Mouse (Mus musculus): ENCODE measurements at regions not wholly inside any gene's neighbourhood (a gene's known extent, or its start where the extent isn't known, plus 50 kb on each side); places are given as distances from the start of the nearest gene placed in this dataset.

DNA sequence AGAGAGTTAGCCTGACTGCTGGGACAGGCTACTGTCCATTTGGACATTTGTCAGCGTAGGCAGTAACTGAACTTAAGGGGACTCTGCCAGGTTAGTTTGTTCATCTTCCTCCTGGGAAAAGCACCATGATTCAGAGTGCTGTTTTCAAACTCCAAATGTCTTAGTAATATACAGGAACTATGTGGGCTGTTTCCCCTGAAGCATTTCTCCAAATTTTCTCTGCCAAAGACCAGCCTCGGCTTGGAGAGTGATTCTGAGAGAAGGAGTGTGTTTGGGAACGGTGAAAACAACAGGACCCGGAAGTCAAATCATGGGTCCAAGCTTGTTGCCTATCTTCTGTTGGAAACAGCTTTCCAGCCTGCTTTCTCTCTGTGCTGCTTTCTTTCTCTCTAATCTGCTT lies 52.1 kb downstream of the Rprm start:
- ATAC-seq = no peak
- 88% methylated on average over 4 of the region's 4 CpGs for WGBS
- no peaks in the 10 kb centered on the region for H3K4me1 ChIP-seq (ENCODE audit: insufficient read depth, low read length)

GRCm38 (mm10) chr2:54028851-54029250 lies 56.5 kb downstream of the Rprm start:
- Histone ChIP-seq H3K4me3 (ENCODE audit: low read length) (no peak overlapping the region), H3K27me3 (ENCODE audit: insufficient read depth, low read length) (no peaks in the 10 kb centered on the region), H3K9ac (replicated peaks; ENCODE audit: low read length) (no peak overlapping the region), H3K4me2 (ENCODE audit: low read depth, low read length) (no peak overlapping the region), H3K4me1 (ENCODE audit: insufficient read depth, low read length) (no peaks in the 10 kb centered on the region), H3K9me3 (ENCODE audit: low read length) (no peaks in the 10 kb centered on the region), H3K27ac (no peak overlapping the region), H3K36me3 (ENCODE audit: insufficient read depth, low read length) (no peaks in the 10 kb centered on the region)
- DNase-seq (ENCODE audit: low spot score) = no peak
- 85% methylated on average over 2 of the region's 2 CpGs for WGBS
- no peak for ATAC-seq
- no peak for TF ChIP-seq CTCF (IDR thresholded peaks at IDR 0.05; ENCODE audit: low read depth)

More for the DNA sequence above, 52.1 kb downstream of the Rprm start:
- Histone ChIP-seq H3K27ac (no peak overlapping the region), H3K36me3 (ENCODE audit: insufficient read depth, low read length) (no peaks in the 10 kb centered on the region), H3K4me2 (ENCODE audit: low read depth, low read length) (no peak overlapping the region), H3K9ac (replicated peaks; ENCODE audit: low read length) (no peak overlapping the region), H3K27me3 (ENCODE audit: insufficient read depth, low read length) (no peaks in the 10 kb centered on the region), H3K4me3 (ENCODE audit: low read length) (no peak overlapping the region), H3K9me3 (ENCODE audit: low read length) (no peaks in the 10 kb centered on the region)
- TF ChIP-seq CTCF (IDR thresholded peaks at IDR 0.05; ENCODE audit: low read depth) = no peak
- DNase-seq (ENCODE audit: low spot score) = no peak

DNA sequence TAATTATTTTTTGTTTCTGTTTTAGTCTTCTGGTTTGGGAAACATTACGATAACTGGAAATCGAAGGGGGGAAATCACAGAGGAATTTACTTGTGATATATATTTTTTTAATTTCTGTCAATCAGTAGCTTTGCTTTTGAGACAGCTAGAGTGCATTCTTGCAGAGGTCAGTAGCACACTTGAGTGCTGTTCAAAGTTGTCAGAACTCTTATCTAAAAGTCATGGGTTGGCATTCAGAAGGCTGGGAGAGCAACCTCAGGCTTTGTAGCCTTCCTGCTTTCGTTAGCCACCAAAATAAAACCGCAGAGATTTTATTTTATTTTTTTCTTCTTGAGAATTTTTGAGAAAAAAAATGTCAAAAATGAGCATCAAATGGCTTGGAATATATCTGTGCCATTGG lies 62.6 kb downstream of the Rprm start:
- Histone ChIP-seq H3K4me2 (ENCODE audit: low read depth, low read length) (no peak overlapping the region), H3K36me3 (ENCODE audit: insufficient read depth, low read length) (no peaks in the 10 kb centered on the region), H3K27me3 (ENCODE audit: insufficient read depth, low read length) (no peaks in the 10 kb centered on the region), H3K27ac (no peak overlapping the region), H3K4me3 (ENCODE audit: low read length) (no peak overlapping the region), H3K4me1 (ENCODE audit: insufficient read depth, low read length) (no peaks in the 10 kb centered on the region), H3K9me3 (ENCODE audit: low read length) (no peaks in the 10 kb centered on the region), H3K9ac (replicated peaks; ENCODE audit: low read length) (no peak overlapping the region)
- DNase-seq (ENCODE audit: low spot score) = no peak
- no peak for TF ChIP-seq CTCF (IDR thresholded peaks at IDR 0.05; ENCODE audit: low read depth)
- no peak for ATAC-seq
- WGBS = 83% methylated on average over 4 of the region's 4 CpGs

DNA sequence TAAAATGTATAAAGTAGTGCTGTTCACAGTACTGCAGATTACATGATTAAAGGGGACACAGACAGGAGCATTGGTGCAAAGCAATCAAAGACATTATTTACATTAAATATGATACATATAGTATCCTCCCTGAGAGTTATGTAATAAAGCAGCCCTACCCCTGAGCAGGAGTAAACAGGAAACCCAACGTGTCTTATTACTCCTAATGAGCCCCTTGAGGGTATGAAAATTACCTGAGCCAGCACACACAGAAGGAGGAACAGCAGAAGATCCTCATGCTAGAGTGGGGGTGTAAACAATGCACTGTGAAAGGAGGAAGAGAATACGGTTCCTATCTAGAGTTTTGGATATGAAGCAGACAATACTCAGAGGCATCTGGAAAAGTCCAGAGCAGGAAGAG lies 95.2 kb downstream of the Rprm start:
- no peak overlapping the region for H3K4me3 ChIP-seq (ENCODE audit: low read length)
- 56% methylated on average over 2 of the region's 2 CpGs for WGBS
- H3K9me3 ChIP-seq (ENCODE audit: low read length) = no peaks in the 10 kb centered on the region
- H3K27me3 ChIP-seq (ENCODE audit: insufficient read depth, low read length) = no peaks in the 10 kb centered on the region
- no peak overlapping the region for H3K27ac ChIP-seq
- H3K36me3 ChIP-seq (ENCODE audit: insufficient read depth, low read length) = no peaks in the 10 kb centered on the region
- ATAC-seq (no peak), DNase-seq (ENCODE audit: low spot score) (no peak)
- no peak for TF ChIP-seq CTCF (IDR thresholded peaks at IDR 0.05; ENCODE audit: low read depth)
- no peak overlapping the region for H3K4me2 ChIP-seq (ENCODE audit: low read depth, low read length)
- no peak overlapping the region for H3K9ac ChIP-seq (replicated peaks; ENCODE audit: low read length)
- H3K4me1 ChIP-seq (ENCODE audit: insufficient read depth, low read length) = no peaks in the 10 kb centered on the region

DNA sequence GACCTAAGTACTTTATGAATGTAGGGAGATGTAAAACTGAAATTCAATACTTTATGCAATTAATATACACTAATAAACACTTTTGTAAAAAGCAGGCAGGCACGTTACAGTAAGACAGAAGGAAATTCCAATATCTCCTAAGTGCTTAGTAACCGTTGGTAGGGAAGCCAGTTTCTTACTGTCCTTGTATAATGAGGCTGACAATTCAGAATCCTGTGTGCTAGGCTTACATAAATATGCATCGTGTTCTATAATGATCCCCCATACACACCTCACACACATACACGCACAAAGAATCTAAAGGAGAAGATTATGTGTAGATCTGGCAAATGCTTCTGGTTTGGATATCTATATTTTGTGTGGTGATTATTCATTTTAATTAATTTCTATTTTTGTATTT lies 109.6 kb downstream of the Rprm start:
- H3K27me3 ChIP-seq (ENCODE audit: insufficient read depth, low read length) = no peaks in the 10 kb centered on the region
- no peak for DNase-seq (ENCODE audit: low spot score)
- H3K27ac ChIP-seq = no peak overlapping the region
- H3K9me3 ChIP-seq (ENCODE audit: low read length) = no peaks in the 10 kb centered on the region
- H3K9ac ChIP-seq (replicated peaks; ENCODE audit: low read length) = no peak overlapping the region
- 46% methylated on average over 4 of the region's 4 CpGs for WGBS
- no peak for ATAC-seq
- H3K4me1 ChIP-seq (ENCODE audit: insufficient read depth, low read length) = no peaks in the 10 kb centered on the region
- H3K36me3 ChIP-seq (ENCODE audit: insufficient read depth, low read length) = no peaks in the 10 kb centered on the region
- H3K4me2 ChIP-seq (ENCODE audit: low read depth, low read length) = no peak overlapping the region
- TF ChIP-seq CTCF (IDR thresholded peaks at IDR 0.05; ENCODE audit: low read depth) = no peak
- no peak overlapping the region for H3K4me3 ChIP-seq (ENCODE audit: low read length)

DNA sequence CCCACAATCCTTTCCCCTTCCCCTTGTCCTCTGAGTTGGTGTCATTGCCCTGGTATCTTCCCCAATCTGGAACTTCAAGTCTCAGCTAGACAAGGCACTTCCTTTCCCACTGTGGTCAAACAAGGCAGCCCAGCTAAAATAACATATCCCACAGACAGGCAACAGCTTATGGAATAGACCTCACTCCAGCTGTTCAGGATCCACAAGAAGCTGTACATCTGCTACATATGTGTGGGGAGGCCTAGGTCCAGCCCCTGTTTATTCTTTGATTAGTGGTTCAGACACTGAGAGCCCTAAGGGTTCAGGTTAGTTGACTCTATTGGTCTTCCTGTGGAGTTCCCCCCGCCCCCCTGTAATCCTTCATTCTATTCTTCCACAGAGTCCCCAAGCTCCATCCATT lies 124.9 kb downstream of the Rprm start:
- Histone ChIP-seq H3K36me3 (ENCODE audit: insufficient read depth, low read length) (no peaks in the 10 kb centered on the region), H3K27me3 (ENCODE audit: insufficient read depth, low read length) (no peaks in the 10 kb centered on the region), H3K27ac (no peak overlapping the region), H3K4me3 (ENCODE audit: low read length) (no peak overlapping the region), H3K9me3 (ENCODE audit: low read length) (no peaks in the 10 kb centered on the region), H3K9ac (replicated peaks; ENCODE audit: low read length) (no peak overlapping the region), H3K4me1 (ENCODE audit: insufficient read depth, low read length) (no peaks in the 10 kb centered on the region), H3K4me2 (ENCODE audit: low read depth, low read length) (no peak overlapping the region)
- no peak for DNase-seq (ENCODE audit: low spot score)
- ATAC-seq = no peak
- TF ChIP-seq CTCF (IDR thresholded peaks at IDR 0.05; ENCODE audit: low read depth) = no peak
- WGBS = 64% methylated on average over 1 of the region's 1 CpGs

GRCm38 (mm10) chr2:53948237-53948636 lies 137.1 kb downstream of the Rprm start:
- no peak for ATAC-seq

More at GRCm38 (mm10) chr2:53948237-53948636, 137.1 kb downstream of the Rprm start:
- DNase-seq (ENCODE audit: low spot score) = no peak
- Histone ChIP-seq H3K4me3 (ENCODE audit: low read length) (no peak overlapping the region), H3K36me3 (ENCODE audit: insufficient read depth, low read length) (no peaks in the 10 kb centered on the region), H3K27ac (no peak overlapping the region), H3K9me3 (ENCODE audit: low read length) (no peaks in the 10 kb centered on the region), H3K4me2 (ENCODE audit: low read depth, low read length) (no peak overlapping the region), H3K27me3 (ENCODE audit: insufficient read depth, low read length) (no peaks in the 10 kb centered on the region), H3K9ac (replicated peaks; ENCODE audit: low read length) (no peak overlapping the region), H3K4me1 (ENCODE audit: insufficient read depth, low read length) (no peaks in the 10 kb centered on the region)
- TF ChIP-seq CTCF (IDR thresholded peaks at IDR 0.05; ENCODE audit: low read depth) = no peak
- WGBS = 60% methylated on average over 2 of the region's 2 CpGs

Measured in hindbrain, postnatal 0 days (tissue).